Mouse (Mus musculus): ENCODE measurements around the gene Lhfpl5. TPM values are rescaled to one million over a fixed set of nuclear protein-coding genes. Genes with fewer than 3 reads are reported as not detected.

The Lhfpl5 gene
- polyA plus RNA-seq, 1 experiment from 2014 or later: 0.84 TPM

- WGBS: 43% methylated on average over 3 of the region's 3 CpGs
- Histone ChIP-seq H3K9ac (no peak overlapping the region), H3K9me3 (no peaks in the 10 kb centered on the region), H3K4me1 (no peaks in the 10 kb centered on the region), H3K36me3 (no peaks in the 10 kb centered on the region), H3K4me2 (replicated peaks) (no peak overlapping the region), H3K27me3 (no peaks in the 10 kb centered on the region), H3K27ac (no peak overlapping the region), H3K4me3 (no peak overlapping the region)
- ATAC-seq (ENCODE audit: insufficient number of reproducible peaks, insufficient read depth, low FRiP score, low TSS enrichment): no peak
These were observed 53.7 kb downstream of the Lhfpl5 start for GRCm38 (mm10) chr17:28629125-28629524.

Small RNA genes within 50 kb of the gene (microRNA-seq; reads per million reads assigned to microRNA genes)
- gene Gm25195 (not detected), gene Mir6969 (not detected)

Other genes starting within 250 kb of the Lhfpl5 start
- 496 and 505 TPM in 2 replicates for gene Rpl10a, start 247.2 kb upstream of the Lhfpl5 start, polyA plus RNA-seq (2016; fragmentation: Nextera tagmentation; extraction: Ambion mirVana)
- 14.1 and 17.9 TPM in 2 replicates for gene Tead3, start 224.8 kb upstream of the Lhfpl5 start, polyA plus RNA-seq (2016; fragmentation: Nextera tagmentation; extraction: Ambion mirVana)
- gene Tulp1, start 210.4 kb upstream of the Lhfpl5 start, polyA plus RNA-seq (2016; fragmentation: Nextera tagmentation; extraction: Ambion mirVana): 8.4 and 9.3 TPM in 2 replicates
- gene Fkbp5, start 58.1 kb upstream of the Lhfpl5 start, polyA plus RNA-seq (2016; fragmentation: Nextera tagmentation; extraction: Ambion mirVana): 33.8 and 38.8 TPM in 2 replicates
- gene Armc12, start 44.8 kb upstream of the Lhfpl5 start, polyA plus RNA-seq (2016; fragmentation: Nextera tagmentation; extraction: Ambion mirVana): not detected in 2 replicates
- not detected in 2 replicates for gene Clpsl2, start 26.2 kb upstream of the Lhfpl5 start, polyA plus RNA-seq (2016; fragmentation: Nextera tagmentation; extraction: Ambion mirVana)
- not detected in 2 replicates for gene Clps, start 14.9 kb upstream of the Lhfpl5 start, polyA plus RNA-seq (2016; fragmentation: Nextera tagmentation; extraction: Ambion mirVana)
- 95.1 and 96.2 TPM in 2 replicates for gene Srpk1, start 47.1 kb downstream of the Lhfpl5 start, polyA plus RNA-seq (2016; fragmentation: Nextera tagmentation; extraction: Ambion mirVana)
- 0.17 and 0.73 TPM in 2 replicates for gene Slc26a8, start 114.6 kb downstream of the Lhfpl5 start, polyA plus RNA-seq (2016; fragmentation: Nextera tagmentation; extraction: Ambion mirVana)
- gene Mapk14, start 115.7 kb downstream of the Lhfpl5 start, polyA plus RNA-seq (2016; fragmentation: Nextera tagmentation; extraction: Ambion mirVana): 48.8 and 52.4 TPM in 2 replicates
- gene AC170998.1, start 150.4 kb downstream of the Lhfpl5 start, polyA plus RNA-seq (2016; fragmentation: Nextera tagmentation; extraction: Ambion mirVana): 3.5 and 5.3 TPM in 2 replicates
- 20.7 and 22.1 TPM in 2 replicates for gene Mapk13, start 193.7 kb downstream of the Lhfpl5 start, polyA plus RNA-seq (2016; fragmentation: Nextera tagmentation; extraction: Ambion mirVana)
- 14.7 and 16.5 TPM in 2 replicates for gene Brpf3, start 225.4 kb downstream of the Lhfpl5 start, polyA plus RNA-seq (2016; fragmentation: Nextera tagmentation; extraction: Ambion mirVana)

Data from embryonic facial prominence, embryonic 12.5 days (tissue).